Mouse (Mus musculus): ENCODE measurements around the gene Rad18. TPM values are rescaled to one million over a fixed set of nuclear protein-coding genes. Genes with fewer than 3 reads are reported as not detected.

Gene Rad18
- total and polyA plus RNA-seq, 2 experiments, result 0.33 to 1.2 TPM

DNA sequence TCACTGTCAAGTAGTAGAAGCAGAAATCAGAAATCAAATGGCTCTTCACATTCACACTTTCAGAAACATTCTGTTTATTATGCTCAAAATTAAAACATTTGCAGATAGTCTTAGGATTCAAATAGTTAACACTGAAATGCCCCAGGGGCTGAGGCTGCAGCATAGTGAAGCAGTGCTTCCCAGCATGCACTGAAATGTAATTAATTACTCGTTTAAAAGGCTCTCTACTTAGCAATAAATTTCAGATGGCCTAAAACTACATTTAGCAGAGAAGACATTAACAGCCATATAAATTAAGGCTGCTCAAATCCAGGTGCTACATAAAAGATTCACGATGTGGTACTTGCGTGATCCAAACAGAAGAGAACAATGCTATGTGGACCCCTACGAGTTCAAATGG, 87.5 kb downstream of the Rad18 start:
- no peaks in the 10 kb centered on the region for H3K27me3 ChIP-seq (ENCODE audit: control insufficient read depth, insufficient read depth, low read length)
- 88% methylated on average over 4 of the region's 4 CpGs for whole genome bisulfite sequencing
- no peaks in the 10 kb centered on the region for H3K36me3 ChIP-seq (ENCODE audit: control insufficient read depth, insufficient read depth, low read length)
- H3K4me3 ChIP-seq (ENCODE audit: insufficient read depth, low read depth, low read length), result no peak overlapping the region
- no peaks in the 10 kb centered on the region for H3K79me2 ChIP-seq (ENCODE audit: control insufficient read depth, insufficient read depth, low read length)
- H3K4me1 ChIP-seq (ENCODE audit: control insufficient read depth, insufficient read depth, low read length), result no peaks in the 10 kb centered on the region
- no peak for TF ChIP-seq CTCF (IDR thresholded peaks at IDR 0.05; ENCODE audit: low read depth, low read length)
- TF ChIP-seq POLR2A (IDR thresholded peaks at IDR 0.05; ENCODE audit: extremely low read depth, insufficient read depth, low read length), result no peak
- no peak overlapping the region for H3K9ac ChIP-seq (ENCODE audit: low read depth, low read length)
- no peak overlapping the region for H3K27ac ChIP-seq (replicated peaks; ENCODE audit: insufficient read depth, low read depth, low read length)
- DNase-seq (ENCODE audit: extremely low read depth, low read depth, low spot score), result no peak

- Histone ChIP-seq H3K79me2 (ENCODE audit: control insufficient read depth, insufficient read depth, low read length) (no peaks in the 10 kb centered on the region), H3K27me3 (ENCODE audit: control insufficient read depth, insufficient read depth, low read length) (no peaks in the 10 kb centered on the region), H3K9ac (ENCODE audit: low read depth, low read length) (no peak overlapping the region), H3K4me1 (ENCODE audit: control insufficient read depth, insufficient read depth, low read length) (no peaks in the 10 kb centered on the region), H3K36me3 (ENCODE audit: control insufficient read depth, insufficient read depth, low read length) (no peaks in the 10 kb centered on the region), H3K27ac (replicated peaks; ENCODE audit: insufficient read depth, low read depth, low read length) (no peak overlapping the region), H3K4me3 (ENCODE audit: insufficient read depth, low read depth, low read length) (no peak overlapping the region)
- TF ChIP-seq CTCF (IDR thresholded peaks at IDR 0.05; ENCODE audit: low read depth, low read length) (no peak), POLR2A (IDR thresholded peaks at IDR 0.05; ENCODE audit: extremely low read depth, insufficient read depth, low read length) (no peak)
- peak; percentile 1 for DNase-seq (ENCODE audit: extremely low read depth, low read depth, low spot score)
These were observed 92.6 kb downstream of the Rad18 start for GRCm38 (mm10) chr6:112603866-112604265.

DNA sequence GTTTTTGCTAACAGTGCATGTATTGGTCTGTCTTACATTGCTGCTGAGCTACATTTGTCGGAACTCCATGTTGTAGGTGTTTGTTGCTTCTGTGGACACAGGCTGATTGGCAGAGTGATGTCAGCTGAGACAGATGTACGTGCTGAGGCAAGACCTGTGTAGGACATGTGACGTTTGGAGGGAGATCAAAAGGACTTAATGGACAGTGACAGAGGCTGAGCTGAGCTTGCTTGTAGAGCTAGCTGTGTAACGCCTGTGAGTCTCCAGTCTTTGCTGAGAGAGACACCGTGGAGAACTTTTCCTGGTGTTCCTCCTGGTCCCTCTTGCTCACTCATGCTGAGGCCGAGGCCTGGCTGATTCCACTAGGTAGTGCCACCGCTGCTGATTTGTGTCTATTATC, 101.5 kb downstream of the Rad18 start:
- H3K4me3 ChIP-seq (ENCODE audit: insufficient read depth, low read depth, low read length), result no peak overlapping the region
- H3K9ac ChIP-seq (ENCODE audit: low read depth, low read length), result no peak overlapping the region
- no peaks in the 10 kb centered on the region for H3K27me3 ChIP-seq (ENCODE audit: control insufficient read depth, insufficient read depth, low read length)
- no peaks in the 10 kb centered on the region for H3K79me2 ChIP-seq (ENCODE audit: control insufficient read depth, insufficient read depth, low read length)
- H3K27ac ChIP-seq (replicated peaks; ENCODE audit: insufficient read depth, low read depth, low read length), result no peak overlapping the region
- H3K36me3 ChIP-seq (ENCODE audit: control insufficient read depth, insufficient read depth, low read length), result no peaks in the 10 kb centered on the region
- 88% methylated on average over 7 of the region's 7 CpGs for WGBS
- no peak for DNase-seq (ENCODE audit: extremely low read depth, low read depth, low spot score)
- H3K4me1 ChIP-seq (ENCODE audit: control insufficient read depth, insufficient read depth, low read length), result no peaks in the 10 kb centered on the region
- no peak for TF ChIP-seq POLR2A (IDR thresholded peaks at IDR 0.05; ENCODE audit: extremely low read depth, insufficient read depth, low read length)
- TF ChIP-seq CTCF (IDR thresholded peaks at IDR 0.05; ENCODE audit: low read depth, low read length), result no peak

GRCm38 (mm10) chr6:112587912-112588311, 108.6 kb downstream of the Rad18 start:
- 55% methylated on average over 1 of the region's 1 CpGs for WGBS
- Histone ChIP-seq H3K4me1 (ENCODE audit: control insufficient read depth, insufficient read depth, low read length) (no peaks in the 10 kb centered on the region), H3K4me3 (ENCODE audit: insufficient read depth, low read depth, low read length) (no peak overlapping the region), H3K79me2 (ENCODE audit: control insufficient read depth, insufficient read depth, low read length) (no peaks in the 10 kb centered on the region), H3K27ac (replicated peaks; ENCODE audit: insufficient read depth, low read depth, low read length) (no peak overlapping the region), H3K9ac (ENCODE audit: low read depth, low read length) (no peak overlapping the region), H3K27me3 (ENCODE audit: control insufficient read depth, insufficient read depth, low read length) (no peaks in the 10 kb centered on the region), H3K36me3 (ENCODE audit: control insufficient read depth, insufficient read depth, low read length) (no peaks in the 10 kb centered on the region)
- no peak for DNase-seq (ENCODE audit: extremely low read depth, low read depth, low spot score)
- TF ChIP-seq CTCF (IDR thresholded peaks at IDR 0.05; ENCODE audit: low read depth, low read length) (no peak), POLR2A (IDR thresholded peaks at IDR 0.05; ENCODE audit: extremely low read depth, insufficient read depth, low read length) (no peak)

DNA sequence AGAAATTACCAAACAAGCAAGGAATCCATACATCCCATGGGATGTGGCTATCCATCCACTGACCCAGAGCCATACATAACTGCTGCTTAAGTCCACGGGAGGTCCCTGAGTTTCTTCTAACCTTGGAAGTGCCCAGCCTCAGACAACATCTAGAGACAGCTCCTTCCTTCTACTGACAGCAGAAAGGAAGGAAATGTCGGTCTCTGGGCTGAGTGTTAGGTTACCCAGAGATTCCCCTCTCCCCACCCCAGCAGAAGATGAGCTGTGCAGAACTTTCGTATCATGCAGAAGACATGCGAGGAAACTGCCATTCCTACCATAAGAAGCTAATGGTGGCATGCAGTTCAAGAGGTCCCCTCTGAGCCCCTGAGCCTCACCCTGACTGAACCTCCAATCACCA, 109.5 kb downstream of the Rad18 start:
- no peak for TF ChIP-seq POLR2A (IDR thresholded peaks at IDR 0.05; ENCODE audit: extremely low read depth, insufficient read depth, low read length)
- no peak for TF ChIP-seq CTCF (IDR thresholded peaks at IDR 0.05; ENCODE audit: low read depth, low read length)
- Histone ChIP-seq H3K36me3 (ENCODE audit: control insufficient read depth, insufficient read depth, low read length) (no peaks in the 10 kb centered on the region), H3K9ac (ENCODE audit: low read depth, low read length) (no peak overlapping the region), H3K27me3 (ENCODE audit: control insufficient read depth, insufficient read depth, low read length) (no peaks in the 10 kb centered on the region), H3K79me2 (ENCODE audit: control insufficient read depth, insufficient read depth, low read length) (no peaks in the 10 kb centered on the region), H3K4me1 (ENCODE audit: control insufficient read depth, insufficient read depth, low read length) (no peaks in the 10 kb centered on the region), H3K4me3 (ENCODE audit: insufficient read depth, low read depth, low read length) (no peak overlapping the region), H3K27ac (replicated peaks; ENCODE audit: insufficient read depth, low read depth, low read length) (no peak overlapping the region)
- no peak for DNase-seq (ENCODE audit: extremely low read depth, low read depth, low spot score)
- WGBS, result 76% methylated on average over 4 of the region's 4 CpGs

DNA sequence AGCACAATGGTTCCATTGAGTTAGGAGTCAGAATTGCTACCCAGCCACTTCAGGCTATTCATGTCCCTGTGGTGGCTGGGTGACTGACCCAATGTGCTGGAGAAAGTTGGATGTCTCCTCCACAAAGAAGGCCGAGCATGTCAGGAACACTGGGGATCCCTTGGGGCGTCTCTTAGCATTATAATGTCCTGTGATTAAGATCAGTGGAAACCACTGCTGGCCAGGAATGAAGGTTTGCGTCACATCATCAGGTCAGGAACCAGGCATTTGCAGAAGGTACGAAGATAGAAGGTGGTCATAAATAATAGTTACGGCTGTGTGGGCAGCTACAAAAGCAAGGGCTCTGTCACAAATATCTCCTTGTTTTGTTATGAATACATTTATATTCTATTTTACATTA, 111.5 kb downstream of the Rad18 start:
- no peak for DNase-seq (ENCODE audit: extremely low read depth, low read depth, low spot score)
- no peak for TF ChIP-seq POLR2A (IDR thresholded peaks at IDR 0.05; ENCODE audit: extremely low read depth, insufficient read depth, low read length)
- TF ChIP-seq CTCF (IDR thresholded peaks at IDR 0.05; ENCODE audit: low read depth, low read length), result no peak
- H3K36me3 ChIP-seq (ENCODE audit: control insufficient read depth, insufficient read depth, low read length), result no peaks in the 10 kb centered on the region
- no peak overlapping the region for H3K27ac ChIP-seq (replicated peaks; ENCODE audit: insufficient read depth, low read depth, low read length)
- no peak overlapping the region for H3K9ac ChIP-seq (ENCODE audit: low read depth, low read length)
- H3K79me2 ChIP-seq (ENCODE audit: control insufficient read depth, insufficient read depth, low read length), result no peaks in the 10 kb centered on the region
- no peak overlapping the region for H3K4me3 ChIP-seq (ENCODE audit: insufficient read depth, low read depth, low read length)
- no peaks in the 10 kb centered on the region for H3K4me1 ChIP-seq (ENCODE audit: control insufficient read depth, insufficient read depth, low read length)
- H3K27me3 ChIP-seq (ENCODE audit: control insufficient read depth, insufficient read depth, low read length), result no peaks in the 10 kb centered on the region
- 90% methylated on average over 5 of the region's 5 CpGs for WGBS

All from liver, adult 2 months (tissue).